8 mouse cellular contexts compared by ENCODE assay signal in genomic region chr16:4939412-4939811, GRCm38 (mm10). TPM values are rescaled to one million over a fixed set of nuclear protein-coding genes. Genes with fewer than 3 reads are reported as not detected.
DNase-seq lines count a peak whose midpoint lies in the region; ATAC-seq and TF ChIP-seq lines count a peak whose summit lies in the region.

No protein-coding gene starts in this region.

- peak overlapping the region; percentile 97 for H3K9ac ChIP-seq in forebrain, embryonic 13.5 days
- H3K9ac ChIP-seq in intestine, postnatal 0 days (ENCODE audit: low read depth, low read length): peak overlapping the region; percentile 83
- peak overlapping the region; percentile 74 for H3K9ac ChIP-seq in liver, embryonic 15.5 days
- peak overlapping the region; percentile 96 for H3K9ac ChIP-seq in neural tube, embryonic 13.5 days

- ATAC-seq in forebrain, embryonic 13.5 days: peak; percentile 70
- ATAC-seq in intestine, postnatal 0 days: peak; percentile 62
- peak; percentile 34 for ATAC-seq in liver, embryonic 15.5 days (ENCODE audit: insufficient read depth)
- peak; percentile 70 for ATAC-seq in neural tube, embryonic 13.5 days (ENCODE audit: low read depth)

- 1% methylated on average over 16 of the region's 16 CpGs for WGBS in forebrain, embryonic 13.5 days
- under 1% methylated on average over 16 of the region's 16 CpGs for WGBS in intestine, postnatal 0 days
- 3% methylated on average over 16 of the region's 16 CpGs for WGBS in liver, embryonic 15.5 days (ENCODE audit: insufficient replicate concordance)
- WGBS in neural tube, embryonic 13.5 days: 2% methylated on average over 16 of the region's 16 CpGs

- peak overlapping the region; percentile 96 for H3K4me2 ChIP-seq in forebrain, embryonic 13.5 days
- H3K4me2 ChIP-seq in intestine, postnatal 0 days (replicated peaks; ENCODE audit: low read depth): peak overlapping the region; percentile 95
- H3K4me2 ChIP-seq in liver, embryonic 15.5 days: peak overlapping the region; percentile 97
- peak overlapping the region; percentile 94 for H3K4me2 ChIP-seq in neural tube, embryonic 13.5 days

- H3K4me3 ChIP-seq in forebrain, embryonic 13.5 days: peak overlapping the region; percentile 94
- H3K4me3 ChIP-seq in intestine, postnatal 0 days (ENCODE audit: low read depth, low read length): peak overlapping the region; percentile 83
- H3K4me3 ChIP-seq in liver, embryonic 15.5 days (replicated peaks): peak overlapping the region; percentile 83
- H3K4me3 ChIP-seq in neural tube, embryonic 13.5 days: peak overlapping the region; percentile 94

- peak; percentile 69 to 76 for DNase-seq in right cerebral cortex, postnatal 10 days (ENCODE audit: low spot score in 2 of 2)
- no peak for DNase-seq in right cerebral cortex, postnatal 36 days (ENCODE audit: low spot score in 2 of 2)
- peak; percentile 55 for DNase-seq in adrenal gland, adult 8-10 months
- no peak for DNase-seq in thymus, postnatal 14 days

- no peak for TF ChIP-seq CTCF in intestine, postnatal 0 days (IDR thresholded peaks at IDR 0.05; ENCODE audit: low read depth)

- H3K27me3 ChIP-seq in forebrain, embryonic 13.5 days: no peaks in the 10 kb centered on the region
- no peaks in the 10 kb centered on the region for H3K27me3 ChIP-seq in intestine, postnatal 0 days (replicated peaks; ENCODE audit: control insufficient read depth, insufficient read depth, low read length)
- H3K27me3 ChIP-seq in liver, embryonic 15.5 days: no peaks in the 10 kb centered on the region
- H3K27me3 ChIP-seq in neural tube, embryonic 13.5 days: no peaks in the 10 kb centered on the region

- H3K36me3 ChIP-seq in forebrain, embryonic 13.5 days (ENCODE audit: poor library complexity, severe bottlenecking): peaks cover 78% of the 10 kb centered on the region
- peaks cover 68% of the 10 kb centered on the region for H3K36me3 ChIP-seq in intestine, postnatal 0 days (ENCODE audit: control insufficient read depth, insufficient read depth)
- H3K36me3 ChIP-seq in liver, embryonic 15.5 days (replicated peaks): peaks cover 65% of the 10 kb centered on the region
- H3K36me3 ChIP-seq in neural tube, embryonic 13.5 days: peaks cover 80% of the 10 kb centered on the region

- no peaks in the 10 kb centered on the region for H3K9me3 ChIP-seq in forebrain, embryonic 13.5 days (replicated peaks)
- H3K9me3 ChIP-seq in intestine, postnatal 0 days (ENCODE audit: control insufficient read depth): no peaks in the 10 kb centered on the region
- no peaks in the 10 kb centered on the region for H3K9me3 ChIP-seq in liver, embryonic 15.5 days (replicated peaks)
- no peaks in the 10 kb centered on the region for H3K9me3 ChIP-seq in neural tube, embryonic 13.5 days

- H3K27ac ChIP-seq in forebrain, embryonic 13.5 days: peak overlapping the region; percentile 70
- H3K27ac ChIP-seq in intestine, postnatal 0 days (ENCODE audit: low read depth, low read length): peak overlapping the region; percentile 66
- H3K27ac ChIP-seq in liver, embryonic 15.5 days (replicated peaks): peak overlapping the region; percentile 76
- peak overlapping the region; percentile 90 for H3K27ac ChIP-seq in neural tube, embryonic 13.5 days (replicated peaks)

- peaks cover 17% of the 10 kb centered on the region for H3K4me1 ChIP-seq in forebrain, embryonic 13.5 days
- no peaks in the 10 kb centered on the region; the same call in none of the 2 replicates for H3K4me1 ChIP-seq in intestine, postnatal 0 days (replicated peaks; ENCODE audit: control insufficient read depth, insufficient read depth, low read length)
- H3K4me1 ChIP-seq in liver, embryonic 15.5 days (replicated peaks): peaks cover 24% of the 10 kb centered on the region
- H3K4me1 ChIP-seq in neural tube, embryonic 13.5 days (replicated peaks): peaks cover 24% of the 10 kb centered on the region

RNA-seq across cellular contexts. Expression of gene Nudt16l1, which starts 0.9 kb away (rescaled TPM):
- total RNA-seq in adrenal gland, adult 8-10 months (2022): 10 to 100 TPM; 75.9 to 85.5 (median 78.3) TPM
- polyA plus RNA-seq in forebrain, embryonic 13.5 days (2015; fragmentation: Nextera tagmentation; extraction: Ambion mirVana): 134 and 142 TPM in 2 replicates
- polyA plus RNA-seq in intestine, postnatal 0 days (2015; fragmentation: Nextera tagmentation; extraction: Ambion mirVana): 77.7 and 79.5 TPM in 2 replicates
- 49.0 and 50.2 TPM in 2 replicates for polyA plus RNA-seq in liver, embryonic 15.5 days (2015; fragmentation: Nextera tagmentation; extraction: Ambion mirVana)
- 134 and 143 TPM in 2 replicates for polyA plus RNA-seq in neural tube, embryonic 13.5 days (2015; fragmentation: Nextera tagmentation; extraction: Ambion mirVana)

RNA-seq across cellular contexts. Expression of gene Anks3, which starts 24.6 kb away (rescaled TPM):
- total RNA-seq in adrenal gland, adult 8-10 months (2022): 10 to 100 TPM; 48.5 to 79.6 (median 58.6) TPM
- 64.1 and 75.8 TPM in 2 replicates for polyA plus RNA-seq in forebrain, embryonic 13.5 days (2015; fragmentation: Nextera tagmentation; extraction: Ambion mirVana)
- 17.7 and 18.0 TPM in 2 replicates for polyA plus RNA-seq in intestine, postnatal 0 days (2015; fragmentation: Nextera tagmentation; extraction: Ambion mirVana)
- 14.8 and 18.5 TPM in 2 replicates for polyA plus RNA-seq in liver, embryonic 15.5 days (2015; fragmentation: Nextera tagmentation; extraction: Ambion mirVana)
- polyA plus RNA-seq in neural tube, embryonic 13.5 days (2015; fragmentation: Nextera tagmentation; extraction: Ambion mirVana): 64.0 and 67.0 TPM in 2 replicates

RNA-seq across cellular contexts. Expression of gene Mgrn1, which starts 53.4 kb away (rescaled TPM):
- 100 to 1,000 TPM in 2 of 4 experiments, 10 to 100 TPM in 2; 88.5 to 120 (median 98.0) TPM for total RNA-seq in adrenal gland, adult 8-10 months (2022)
- 79.0 and 86.4 TPM in 2 replicates for polyA plus RNA-seq in forebrain, embryonic 13.5 days (2015; fragmentation: Nextera tagmentation; extraction: Ambion mirVana)
- 57.8 and 62.8 TPM in 2 replicates for polyA plus RNA-seq in intestine, postnatal 0 days (2015; fragmentation: Nextera tagmentation; extraction: Ambion mirVana)
- polyA plus RNA-seq in liver, embryonic 15.5 days (2015; fragmentation: Nextera tagmentation; extraction: Ambion mirVana): 25.4 and 30.9 TPM in 2 replicates
- 105 and 110 TPM in 2 replicates for polyA plus RNA-seq in neural tube, embryonic 13.5 days (2015; fragmentation: Nextera tagmentation; extraction: Ambion mirVana)

RNA-seq across cellular contexts. Expression of gene Sept12, which starts 58.2 kb away (rescaled TPM):
- total RNA-seq in adrenal gland, adult 8-10 months (2022): not detected
- polyA plus RNA-seq in forebrain, embryonic 13.5 days (2015; fragmentation: Nextera tagmentation; extraction: Ambion mirVana): not detected in 2 replicates
- polyA plus RNA-seq in intestine, postnatal 0 days (2015; fragmentation: Nextera tagmentation; extraction: Ambion mirVana): not detected in 2 replicates
- not detected in 2 replicates for polyA plus RNA-seq in liver, embryonic 15.5 days (2015; fragmentation: Nextera tagmentation; extraction: Ambion mirVana)
- polyA plus RNA-seq in neural tube, embryonic 13.5 days (2015; fragmentation: Nextera tagmentation; extraction: Ambion mirVana): not detected in 2 replicates

RNA-seq across cellular contexts. Expression of gene Ubald1, which starts 59.3 kb away (rescaled TPM):
- 10 to 100 TPM; 33.0 to 42.5 (median 38.2) TPM for total RNA-seq in adrenal gland, adult 8-10 months (2022)
- polyA plus RNA-seq in forebrain, embryonic 13.5 days (2015; fragmentation: Nextera tagmentation; extraction: Ambion mirVana): 33.9 and 35.1 TPM in 2 replicates
- polyA plus RNA-seq in intestine, postnatal 0 days (2015; fragmentation: Nextera tagmentation; extraction: Ambion mirVana): 22.9 and 24.9 TPM in 2 replicates
- 10.6 and 11.5 TPM in 2 replicates for polyA plus RNA-seq in liver, embryonic 15.5 days (2015; fragmentation: Nextera tagmentation; extraction: Ambion mirVana)
- 54.4 and 66.3 TPM in 2 replicates for polyA plus RNA-seq in neural tube, embryonic 13.5 days (2015; fragmentation: Nextera tagmentation; extraction: Ambion mirVana)

Comparison
In these comparisons a context has a peak if more than half of its experiments do, and no peak if none do; other contexts are left out.
1. DNase-seq: peak in right cerebral cortex, postnatal 10 days (2 of 2) and adrenal gland, adult 8-10 months (single experiment); none in right cerebral cortex, postnatal 36 days (0 of 2) and thymus, postnatal 14 days (single experiment).
2. Peak in every context shown above with its lines, with median percentiles within 50 percentile points of each other: ATAC-seq, H3K27ac ChIP-seq, H3K4me2 ChIP-seq, H3K4me3 ChIP-seq and H3K9ac ChIP-seq.